ENCODE assay signal across 7 mouse cellular contexts in the genomic region with DNA sequence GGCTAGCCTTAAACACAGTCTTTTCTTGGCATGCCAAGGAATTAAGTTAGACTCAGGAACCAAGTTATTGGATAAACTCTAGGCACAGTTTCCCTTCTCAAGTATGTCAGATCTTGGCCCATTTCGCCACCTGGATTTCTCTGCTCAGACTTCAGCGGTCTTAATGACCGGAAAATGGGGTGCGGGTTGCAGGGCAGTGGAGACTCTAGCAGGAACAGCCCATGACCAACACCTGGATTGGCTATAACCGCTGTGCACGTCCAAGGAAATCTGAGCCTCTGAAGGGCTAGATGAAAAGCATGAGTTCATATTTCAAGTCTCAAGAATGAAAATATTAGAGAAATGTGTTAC.
DNase-seq lines count a peak whose midpoint lies in the region; ATAC-seq lines count a peak whose summit lies in the region.

No protein-coding gene starts in this region.

- peak overlapping the region; percentile 82 for H3K27ac ChIP-seq in liver, embryonic 12.5 days
- H3K27ac ChIP-seq in stomach, embryonic 16.5 days (ENCODE audit: low read length): peak overlapping the region; percentile 94

- DNase-seq in thymus, postnatal 14 days: peak; percentile 15
- no peak for DNase-seq in thymus, postnatal 10 days (ENCODE audit: low spot score in 2 of 2)
- DNase-seq in forelimb bud, embryonic 11.5 days (ENCODE audit: low read depth, low spot score): peak; percentile 81
- no peak for DNase-seq in ovary, postnatal 36 days (ENCODE audit: low spot score)
- DNase-seq in frontal cortex, postnatal 36 days (ENCODE audit: low spot score in 2 of 2): no peak

- 0 out of 2 replicates have a peak, but pooled peaks cover 3% of the 10 kb centered on the region for H3K27me3 ChIP-seq in liver, embryonic 12.5 days (replicated peaks)
- H3K27me3 ChIP-seq in stomach, embryonic 16.5 days (ENCODE audit: control insufficient read depth, insufficient read depth, low read length): no peaks in the 10 kb centered on the region

- no peaks in the 10 kb centered on the region for H3K9me3 ChIP-seq in liver, embryonic 12.5 days (replicated peaks)
- H3K9me3 ChIP-seq in stomach, embryonic 16.5 days (replicated peaks; ENCODE audit: control insufficient read depth, low read length): no peaks in the 10 kb centered on the region

- 19% methylated on average over 6 of the region's 6 CpGs for WGBS in liver, embryonic 12.5 days (ENCODE audit: insufficient replicate concordance)
- 10% methylated on average over 6 of the region's 6 CpGs for WGBS in stomach, embryonic 16.5 days

- peak overlapping the region; percentile 68 for H3K4me3 ChIP-seq in liver, embryonic 12.5 days
- H3K4me3 ChIP-seq in stomach, embryonic 16.5 days (replicated peaks; ENCODE audit: low read length): peak overlapping the region; percentile 80

- peaks cover 19% of the 10 kb centered on the region for H3K36me3 ChIP-seq in liver, embryonic 12.5 days
- H3K36me3 ChIP-seq in stomach, embryonic 16.5 days (ENCODE audit: control insufficient read depth, insufficient read depth, low read length): no peaks in the 10 kb centered on the region

- peaks cover 54% of the 10 kb centered on the region for H3K4me1 ChIP-seq in liver, embryonic 12.5 days
- H3K4me1 ChIP-seq in stomach, embryonic 16.5 days (ENCODE audit: control insufficient read depth, insufficient read depth, low read length): peaks cover 43% of the 10 kb centered on the region

- H3K4me2 ChIP-seq in liver, embryonic 12.5 days: peak overlapping the region; percentile 99
- peak overlapping the region; percentile 72 for H3K4me2 ChIP-seq in stomach, embryonic 16.5 days (ENCODE audit: low read depth, low read length)

- ATAC-seq in liver, embryonic 12.5 days: no peak; the same call in 1 of the 2 replicates
- no peak for ATAC-seq in stomach, embryonic 16.5 days (ENCODE audit: insufficient read depth, low FRiP score)

- H3K9ac ChIP-seq in liver, embryonic 12.5 days: peak overlapping the region; percentile 87
- H3K9ac ChIP-seq in stomach, embryonic 16.5 days (ENCODE audit: low read length): peak overlapping the region; percentile 88

Comparison
In these comparisons a context has a peak if more than half of its experiments do, and no peak if none do; other contexts are left out.
1. DNase-seq: peak in thymus, postnatal 14 days (single experiment) and forelimb bud, embryonic 11.5 days (single experiment); none in thymus, postnatal 10 days (0 of 2), ovary, postnatal 36 days (single experiment) and frontal cortex, postnatal 36 days (0 of 2).